Comparison of ENCODE assay signal across 11 mouse cellular contexts in genomic region chr1:39749664-39750063, GRCm38 (mm10). TPM values are rescaled to one million over a fixed set of nuclear protein-coding genes. Genes with fewer than 3 reads are reported as not detected.
DNase-seq lines count a peak whose midpoint lies in the region; ATAC-seq lines count a peak whose summit lies in the region.
"Had no signal": no experiment of that assay in that cellular context is flagged by ENCODE, and none has a peak within 500 bp of the region (broad histone marks: within the 10 kb centered on the region; RNA-seq: fewer than 3 reads in every experiment).

No protein-coding gene starts in this region.

- 11% methylated on average over 3 of the region's 3 CpGs for WGBS in kidney, embryonic 15.5 days
- WGBS in embryonic facial prominence, embryonic 15.5 days: 14% methylated on average over 3 of the region's 3 CpGs
- WGBS in limb, embryonic 10.5 days: 15% methylated on average over 3 of the region's 3 CpGs
- 22% methylated on average over 3 of the region's 3 CpGs for WGBS in stomach, embryonic 14.5 days

- no peaks in the 10 kb centered on the region for H3K9me3 ChIP-seq in kidney, embryonic 15.5 days (replicated peaks)
- no peaks in the 10 kb centered on the region for H3K9me3 ChIP-seq in embryonic facial prominence, embryonic 15.5 days (replicated peaks)
- no peaks in the 10 kb centered on the region for H3K9me3 ChIP-seq in limb, embryonic 10.5 days (replicated peaks)
- H3K9me3 ChIP-seq in stomach, embryonic 14.5 days (ENCODE audit: control insufficient read depth, low read depth, low read length): no peaks in the 10 kb centered on the region

- H3K4me3 ChIP-seq in kidney, embryonic 15.5 days (replicated peaks): no peak overlapping the region
- no peak overlapping the region for H3K4me3 ChIP-seq in embryonic facial prominence, embryonic 15.5 days (replicated peaks)
- no peak overlapping the region for H3K4me3 ChIP-seq in limb, embryonic 10.5 days
- no peak overlapping the region for H3K4me3 ChIP-seq in stomach, embryonic 14.5 days (ENCODE audit: low read depth, low read length)
- H3K4me3 ChIP-seq: erythroblast, embryonic 14.5 days had no signal

- H3K4me1 ChIP-seq in kidney, embryonic 15.5 days: peaks cover 28% of the 10 kb centered on the region
- H3K4me1 ChIP-seq in embryonic facial prominence, embryonic 15.5 days: peaks cover 16% of the 10 kb centered on the region
- peaks cover 42% of the 10 kb centered on the region for H3K4me1 ChIP-seq in limb, embryonic 10.5 days
- H3K4me1 ChIP-seq in stomach, embryonic 14.5 days (ENCODE audit: control insufficient read depth, insufficient read depth, low read length): peaks cover 12% of the 10 kb centered on the region; the same call in 1 of the 2 replicates

- peak overlapping the region; percentile 45 for H3K27ac ChIP-seq in kidney, embryonic 15.5 days
- 0 out of 2 replicates have a peak overlapping the region, but pooled peaks have one; percentile 51 for H3K27ac ChIP-seq in embryonic facial prominence, embryonic 15.5 days (replicated peaks)
- peak overlapping the region; percentile 81 for H3K27ac ChIP-seq in limb, embryonic 10.5 days
- H3K27ac ChIP-seq in stomach, embryonic 14.5 days (ENCODE audit: low read length): peak overlapping the region; percentile 39; the same call in 1 of the 2 replicates

- DNase-seq in kidney, adult 18-20 months: no peak
- no peak for DNase-seq in limb, embryonic 10.5 days (ENCODE audit: low spot score)
- no peak for DNase-seq in layer of hippocampus, adult 18-20 months (ENCODE audit: low spot score in 2 of 2)
- DNase-seq in frontal cortex, postnatal 25 days (ENCODE audit: low spot score in 2 of 2): no peak
- no peak for DNase-seq in left cerebral cortex, adult 9 months (ENCODE audit: low spot score in 2 of 2)

- no peaks in the 10 kb centered on the region for H3K27me3 ChIP-seq in kidney, embryonic 15.5 days
- no peaks in the 10 kb centered on the region for H3K27me3 ChIP-seq in embryonic facial prominence, embryonic 15.5 days
- H3K27me3 ChIP-seq in limb, embryonic 10.5 days (ENCODE audit: low read depth, poor library complexity, severe bottlenecking): no peaks in the 10 kb centered on the region
- H3K27me3 ChIP-seq in stomach, embryonic 14.5 days (ENCODE audit: control insufficient read depth, insufficient read depth, low read length): no peaks in the 10 kb centered on the region

- 0 out of 2 replicates have a peak, but pooled peaks have one; percentile 44 for ATAC-seq in kidney, embryonic 15.5 days (replicated peaks; ENCODE audit: low FRiP score)
- no peak for ATAC-seq in embryonic facial prominence, embryonic 15.5 days (ENCODE audit: insufficient number of reproducible peaks, low FRiP score, low TSS enrichment, low read depth)
- ATAC-seq in stomach, embryonic 14.5 days (ENCODE audit: insufficient number of reproducible peaks, insufficient read depth, low FRiP score, low read depth): no peak; the same call in 1 of the 2 replicates

- no peak overlapping the region for H3K9ac ChIP-seq in kidney, embryonic 15.5 days
- H3K9ac ChIP-seq in embryonic facial prominence, embryonic 15.5 days: no peak overlapping the region
- H3K9ac ChIP-seq in stomach, embryonic 14.5 days (replicated peaks; ENCODE audit: low read depth, low read length): no peak overlapping the region

- no peaks in the 10 kb centered on the region for H3K36me3 ChIP-seq in kidney, embryonic 15.5 days
- no peaks in the 10 kb centered on the region for H3K36me3 ChIP-seq in embryonic facial prominence, embryonic 15.5 days
- H3K36me3 ChIP-seq in limb, embryonic 10.5 days: no peaks in the 10 kb centered on the region
- no peaks in the 10 kb centered on the region for H3K36me3 ChIP-seq in stomach, embryonic 14.5 days (ENCODE audit: control insufficient read depth, insufficient read depth, low read length)

- H3K4me2 ChIP-seq in kidney, embryonic 15.5 days: no peak overlapping the region
- H3K4me2 ChIP-seq in embryonic facial prominence, embryonic 15.5 days (replicated peaks): no peak overlapping the region
- no peak overlapping the region for H3K4me2 ChIP-seq in stomach, embryonic 14.5 days (replicated peaks; ENCODE audit: low read depth, low read length)

RNA-seq across cellular contexts. Expression of gene Rfx8, which starts 28.9 kb away (rescaled TPM):
- 0.31 and 0.51 TPM in 2 replicates for polyA plus RNA-seq in kidney, embryonic 15.5 days (2015; fragmentation: Nextera tagmentation; extraction: Ambion mirVana)
- polyA plus RNA-seq in embryonic facial prominence, embryonic 15.5 days (2015; fragmentation: Nextera tagmentation; extraction: Ambion mirVana): 3.2 and 3.7 TPM in 2 replicates
- polyA plus RNA-seq in limb, embryonic 10.5 days (2016; fragmentation: Nextera tagmentation; extraction: Ambion mirVana): 0.35 and 0.79 TPM in 2 replicates
- polyA plus RNA-seq in stomach, embryonic 14.5 days (2014; fragmentation: Nextera tagmentation; extraction: Ambion mirVana): 0.27 and 0.88 TPM in 2 replicates
- total RNA-seq in layer of hippocampus, adult 18-20 months (2021): under 1 TPM; 0.15 to 0.20 TPM
- total RNA-seq: MEL; neutrophil, adult 5-6 weeks had no signal

RNA-seq across cellular contexts. Expression of gene Gm3646, which starts 55.5 kb away (rescaled TPM):
- polyA plus RNA-seq in kidney, embryonic 15.5 days (2015; fragmentation: Nextera tagmentation; extraction: Ambion mirVana): not detected in 2 replicates
- not detected in 2 replicates for polyA plus RNA-seq in embryonic facial prominence, embryonic 15.5 days (2015; fragmentation: Nextera tagmentation; extraction: Ambion mirVana)
- not detected in 2 replicates for polyA plus RNA-seq in limb, embryonic 10.5 days (2016; fragmentation: Nextera tagmentation; extraction: Ambion mirVana)
- not detected in 2 replicates for polyA plus RNA-seq in stomach, embryonic 14.5 days (2014; fragmentation: Nextera tagmentation; extraction: Ambion mirVana)
- total RNA-seq in layer of hippocampus, adult 18-20 months (2021): not detected
- total RNA-seq: MEL; neutrophil, adult 5-6 weeks had no signal
- polyA plus RNA-seq: erythroblast, embryonic 14.5 days had no signal
